Mouse (Mus musculus) lung, postnatal 4 days (tissue): ENCODE data around the gene Gm12184.
A peak's percentile ranks its signal among the peaks of the same experiment; 100 is the strongest.
"Not testable (repeated sequence)": the region's sequence is repeated elsewhere in the genome, so short reads cannot be mapped to it uniquely, and the experiment has no call there.

ENCODE experiments used
- DNase-seq, 2 experiments: peaks; one replicate each; pipeline ENCODE4 v3.0.0; 2021

Gm12184 gene

GRCm38 (mm10) chr11:48799921-48800701 is 26.3 kb downstream of the Gm12184 start, which contains the start of gene Rack1:
Rack1 (plus strand) TSS chr11:48800332.
- DNase-seq, result peak; percentile 91 to 92

GRCm38 (mm10) chr11:48798984-48799920 is 27.2 kb downstream of the Gm12184 start:
- peak in 1 of 2 experiments; percentile 41 for DNase-seq

DNA sequence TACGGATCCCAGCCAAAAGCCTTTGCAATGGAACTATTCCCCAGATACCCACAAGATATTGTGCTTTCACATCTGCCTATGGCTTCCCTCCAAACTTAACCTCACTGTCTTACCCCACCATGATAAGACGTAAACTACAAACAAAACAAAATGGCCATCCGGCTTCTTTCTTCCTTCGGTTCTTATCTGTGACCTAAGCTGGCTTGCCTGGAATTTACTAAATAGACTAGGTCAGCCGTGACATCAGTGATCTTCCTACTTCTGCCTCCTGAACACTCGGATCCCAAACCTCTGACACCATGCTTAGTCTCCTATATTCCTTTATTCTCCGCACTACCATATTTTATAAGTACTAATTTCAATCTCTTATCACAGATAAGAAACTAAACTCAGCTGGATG is 28.1 kb downstream of the Gm12184 start:
- DNase-seq, result no peak

DNA sequence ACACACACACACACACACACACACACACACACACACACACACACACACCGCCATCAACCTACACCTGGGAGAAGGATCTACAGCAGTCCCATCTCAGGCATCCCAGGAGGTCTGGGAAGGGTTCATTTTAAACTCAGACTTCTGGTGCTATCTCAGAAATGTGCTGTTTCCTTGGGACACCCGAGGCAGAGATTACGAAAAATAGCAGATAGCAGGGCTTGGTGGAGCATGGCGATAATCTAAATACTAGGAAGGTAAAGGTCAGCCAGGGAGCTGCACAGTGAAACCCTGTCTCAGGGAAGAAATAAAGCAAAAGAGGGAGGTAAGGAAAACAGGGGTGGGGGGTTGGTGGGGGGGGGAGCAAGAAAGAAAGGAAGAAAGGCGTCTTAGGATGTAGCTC is 29.2 kb downstream of the Gm12184 start:
- DNase-seq, result no peak

GRCm38 (mm10) chr11:48796290-48796689 is 30.2 kb downstream of the Gm12184 start:
- no peak for DNase-seq

- no peak for DNase-seq
Measured at GRCm38 (mm10) chr11:48795221-48795620, 31.2 kb downstream of the Gm12184 start.

DNA sequence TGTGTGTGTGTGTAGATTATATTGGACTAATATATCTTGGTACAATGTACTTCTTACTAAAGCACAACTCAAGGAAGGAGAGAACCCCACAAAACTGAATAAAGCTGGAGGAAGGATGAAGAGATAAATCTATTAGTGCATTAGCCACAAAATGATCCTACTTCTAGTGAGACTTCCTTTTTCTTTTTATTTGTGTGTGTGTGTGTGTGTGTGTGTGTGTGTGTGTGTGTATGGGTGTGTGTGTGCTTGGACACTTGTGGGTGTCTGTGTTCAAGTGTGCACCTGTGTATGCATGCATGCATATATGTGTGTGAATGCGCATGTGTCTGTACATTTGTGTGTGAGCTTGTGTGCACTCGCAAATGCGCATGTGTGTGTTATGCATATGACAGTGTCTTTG is 33.3 kb downstream of the Gm12184 start:
- DNase-seq, result no peak

GRCm38 (mm10) chr11:48791894-48792293 is 34.6 kb downstream of the Gm12184 start:
- DNase-seq, result not testable (repeated sequence)

DNA sequence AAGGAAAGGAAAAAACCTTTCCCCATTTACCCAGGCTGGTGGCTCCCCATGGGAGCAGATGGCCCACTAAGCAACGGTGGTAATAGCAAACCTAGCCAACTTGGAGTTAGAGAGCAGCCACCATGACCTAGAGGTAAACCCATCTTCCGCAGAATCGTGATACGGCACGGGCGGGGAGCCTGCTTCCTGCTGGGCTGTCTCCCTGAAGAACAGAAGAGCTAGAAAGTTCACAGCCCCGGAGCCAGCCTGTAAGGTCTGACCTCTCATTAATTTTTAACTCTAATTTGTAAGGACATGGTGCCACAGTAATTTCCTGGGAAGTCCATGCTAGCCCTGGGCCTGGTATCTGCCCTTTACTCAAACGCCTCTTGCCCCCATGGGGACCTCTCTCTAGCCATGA is 35.5 kb downstream of the Gm12184 start:
- DNase-seq, result no peak

DNA sequence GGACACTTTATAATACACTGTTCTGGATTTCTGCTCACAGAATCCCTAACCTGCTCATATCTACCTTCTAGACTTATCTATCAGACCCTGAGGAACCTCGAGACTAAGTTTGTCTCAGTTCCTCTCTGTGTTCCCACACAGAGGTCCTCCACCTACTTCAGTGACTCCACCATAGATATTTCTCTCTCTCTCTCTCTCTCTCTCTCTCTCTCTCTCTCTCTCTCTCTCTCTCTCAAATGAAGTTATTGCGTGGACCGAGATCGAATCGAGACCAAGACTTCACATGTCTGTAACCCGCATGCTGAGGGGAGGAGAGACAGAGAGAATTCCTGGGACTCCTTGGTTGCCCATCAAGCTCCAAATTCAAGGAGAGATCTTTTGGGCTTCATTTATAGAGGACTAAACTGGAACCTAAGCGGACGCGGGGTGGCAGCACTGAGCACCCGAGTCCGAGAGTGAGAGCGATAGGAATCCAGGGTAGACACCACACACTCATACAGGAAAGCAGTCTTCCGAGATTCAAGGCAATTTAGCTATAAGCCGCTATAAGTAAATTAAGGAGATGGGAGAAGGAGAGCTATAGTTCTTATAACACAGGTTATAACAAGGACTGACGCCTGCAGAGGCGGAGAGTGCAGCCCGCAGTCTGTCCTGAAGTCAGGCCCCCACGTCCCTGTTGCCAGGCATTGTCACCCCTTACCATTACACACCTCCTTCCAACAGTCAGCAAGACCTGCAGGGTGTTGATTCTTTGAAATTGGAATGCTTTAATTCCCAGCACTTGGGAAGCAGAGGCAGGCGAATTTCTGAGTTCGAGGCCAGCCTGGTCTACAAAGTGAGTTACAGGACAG is 36.3 kb downstream of the Gm12184 start:
- DNase-seq, result peak; percentile 82 to 89

DNA sequence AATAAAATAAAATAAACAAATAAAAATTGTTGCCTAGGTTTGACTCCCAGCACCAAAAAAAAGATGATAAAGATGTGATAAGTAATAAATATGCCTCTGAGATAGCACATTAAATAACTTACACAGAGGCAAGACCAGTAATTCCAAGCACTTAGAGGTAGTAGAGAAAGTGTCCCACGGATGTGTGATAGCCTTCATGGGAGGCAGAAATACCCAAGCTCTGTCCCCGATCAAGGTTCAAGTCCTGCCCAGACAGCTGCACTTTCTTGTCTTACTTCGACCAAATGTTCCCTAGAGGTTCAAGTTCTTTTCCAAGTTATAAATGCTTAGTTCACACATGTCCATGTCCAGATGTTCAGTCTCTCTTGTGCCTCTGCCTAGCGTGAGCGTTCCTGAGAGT is 37.2 kb downstream of the Gm12184 start:
- DNase-seq, result no peak

GRCm38 (mm10) chr11:48788311-48789089 is 38.0 kb downstream of the Gm12184 start:
- peak; percentile 73 to 85 for DNase-seq

DNA sequence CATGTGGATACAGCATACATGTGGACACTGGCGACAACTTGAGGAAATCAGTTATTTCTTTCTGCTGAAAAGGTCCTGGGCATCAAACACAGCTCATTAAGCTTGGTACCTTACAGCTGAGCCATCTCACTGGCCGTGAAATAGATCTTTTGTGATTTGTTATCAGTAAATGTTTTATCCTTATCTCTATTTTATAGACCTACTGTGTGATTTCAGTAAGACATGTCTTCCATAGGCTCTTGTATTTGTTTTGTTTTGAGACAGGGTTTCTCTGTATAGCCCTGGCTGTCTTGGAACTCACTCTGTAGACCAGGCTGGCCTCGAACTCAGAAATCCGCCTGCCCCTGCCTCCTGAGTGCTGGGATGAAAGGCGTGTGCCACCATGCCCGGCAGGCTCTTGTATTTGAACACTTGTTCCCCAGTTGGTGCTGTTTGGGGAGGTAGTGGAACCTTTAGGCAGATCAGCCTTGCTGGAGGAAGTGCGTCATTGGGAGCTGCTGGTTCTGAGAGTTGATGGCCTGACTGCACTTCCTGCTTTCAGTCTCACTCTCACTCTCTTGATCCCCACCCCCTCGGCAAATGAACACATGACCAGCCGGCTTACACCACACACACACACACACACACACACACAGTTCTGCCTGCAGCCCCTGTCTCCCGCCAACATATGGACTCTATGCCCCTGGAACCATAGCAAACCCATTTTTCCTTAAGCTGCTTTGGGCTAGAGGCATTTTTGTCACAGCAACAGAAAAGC is 38.8 kb downstream of the Gm12184 start:
- DNase-seq, result peak; percentile 63 to 70

DNA sequence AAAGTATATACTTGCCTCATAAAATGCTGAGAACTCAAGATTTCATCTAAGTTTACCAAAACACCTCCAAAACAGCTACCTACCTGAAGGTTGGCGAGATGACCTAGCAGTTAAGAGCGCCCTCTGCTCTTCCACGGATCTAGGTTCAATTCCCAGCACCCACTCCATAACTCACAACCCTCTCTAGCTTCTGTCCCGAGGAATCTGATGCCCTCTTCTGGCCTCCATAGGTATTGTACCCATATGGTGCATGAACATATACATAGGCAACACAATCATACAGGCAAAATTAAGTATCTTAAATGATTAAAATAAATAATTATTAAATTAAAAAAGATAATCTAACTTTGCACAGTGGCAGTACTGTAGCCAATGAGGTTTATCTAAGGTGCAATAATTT is 44.2 kb downstream of the Gm12184 start:
- no peak for DNase-seq

DNA sequence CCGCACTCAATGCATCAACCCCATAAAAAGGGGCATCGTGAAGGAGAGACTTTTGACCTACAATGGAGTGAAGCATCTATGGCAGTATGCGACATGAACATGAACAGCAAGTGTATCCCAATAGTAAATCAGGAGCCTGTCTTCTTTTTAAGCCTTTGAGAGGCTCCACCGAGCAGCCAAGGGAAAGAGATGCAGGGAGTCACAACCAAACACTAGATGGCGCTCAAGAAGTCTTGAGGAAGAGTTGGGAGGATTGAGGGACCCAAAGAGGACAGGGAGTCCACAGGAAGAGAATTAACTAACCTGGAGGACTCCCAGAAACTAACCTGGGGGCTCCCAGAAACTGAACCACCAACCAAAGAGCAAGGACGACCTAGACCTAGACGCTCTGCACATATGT is 47.0 kb downstream of the Gm12184 start:
- peak in 1 of 2 experiments; percentile 50 for DNase-seq

- DNase-seq, result no peak
Measured at GRCm38 (mm10) chr11:48777303-48777702, 49.2 kb downstream of the Gm12184 start.

GRCm38 (mm10) chr11:48776664-48777063 is 49.8 kb downstream of the Gm12184 start:
- peak in 1 of 2 experiments; percentile 40 for DNase-seq

GRCm38 (mm10) chr11:48775483-48775882 is 51.0 kb downstream of the Gm12184 start:
- peak in 1 of 2 experiments; percentile 69 for DNase-seq
